Mouse (Mus musculus) fat pad, adult 2 months (tissue): ENCODE measurements around the gene Slc17a8.
"Not testable (repeated sequence)": the region's sequence is repeated elsewhere in the genome, so short reads cannot be mapped to it uniquely, and the experiment has no call there.

Experiments
- DNase-seq: peaks from one replicate; pipeline ENCODE4 v3.0.0-alpha.2; 2011; ENCODE audit warnings: low read depth, low spot score; ENCODE audit errors: extremely low read depth

Gene Slc17a8

GRCm38 (mm10) chr10:89592797-89593196, 28.3 kb downstream of the Slc17a8 start:
- DNase-seq: no peak

DNA sequence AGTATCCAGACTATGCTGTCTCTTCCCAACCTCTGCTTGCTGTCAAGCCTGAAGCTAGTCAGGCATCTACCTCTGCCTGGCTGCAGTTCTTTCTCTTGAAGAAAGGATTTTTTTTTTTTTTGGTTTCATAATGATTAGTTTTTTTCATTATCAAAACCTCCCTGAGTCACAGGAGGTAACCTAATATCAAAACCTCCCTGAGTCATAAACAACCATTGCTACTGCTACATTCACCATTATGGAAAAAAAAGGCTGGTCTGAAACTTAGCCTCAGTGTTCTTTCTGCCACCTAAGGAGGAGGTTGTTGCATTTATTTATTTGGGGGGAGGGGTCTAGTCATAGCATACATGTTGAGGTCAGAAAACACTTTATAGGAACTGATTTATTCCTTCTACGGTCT, 31.2 kb downstream of the Slc17a8 start:
- DNase-seq: no peak

DNA sequence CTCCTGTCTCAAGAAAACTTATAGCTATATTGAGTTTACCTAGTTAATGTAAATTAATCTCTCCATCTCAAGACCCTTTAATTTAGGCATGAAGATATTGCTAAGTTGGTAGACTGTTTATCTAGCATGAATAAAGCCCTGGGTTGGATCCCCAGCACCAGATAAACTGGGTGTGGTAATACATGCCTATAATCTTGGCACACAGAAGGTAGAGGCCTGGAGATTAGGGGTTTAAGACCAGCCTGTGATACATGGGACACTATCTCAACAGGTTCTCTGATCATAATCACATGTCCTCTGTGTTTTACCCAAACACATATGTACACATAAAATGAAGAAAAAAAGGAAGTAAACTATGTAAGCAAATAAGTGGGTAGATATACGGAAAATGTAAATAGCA, 32.3 kb downstream of the Slc17a8 start:
- DNase-seq: no peak

DNA sequence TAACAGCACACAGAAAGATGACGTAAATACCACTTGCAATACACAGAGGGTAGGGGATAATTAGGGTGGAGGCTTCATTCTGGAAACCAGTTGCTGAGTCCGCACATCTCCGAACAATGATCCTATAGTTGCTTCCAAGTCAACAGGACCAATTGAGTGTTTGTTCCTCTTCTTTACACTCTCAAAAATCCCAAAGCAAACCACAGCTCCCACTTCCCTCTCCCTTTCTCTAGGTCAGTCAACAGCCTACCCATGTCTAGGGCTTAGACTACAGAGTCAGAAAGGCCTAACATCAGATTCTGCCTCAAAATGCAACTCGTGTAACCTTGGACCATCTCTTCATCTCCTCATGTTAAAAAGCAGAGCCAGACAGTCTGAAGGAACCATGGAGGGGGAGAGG, 36.3 kb downstream of the Slc17a8 start:
- no peak for DNase-seq

DNA sequence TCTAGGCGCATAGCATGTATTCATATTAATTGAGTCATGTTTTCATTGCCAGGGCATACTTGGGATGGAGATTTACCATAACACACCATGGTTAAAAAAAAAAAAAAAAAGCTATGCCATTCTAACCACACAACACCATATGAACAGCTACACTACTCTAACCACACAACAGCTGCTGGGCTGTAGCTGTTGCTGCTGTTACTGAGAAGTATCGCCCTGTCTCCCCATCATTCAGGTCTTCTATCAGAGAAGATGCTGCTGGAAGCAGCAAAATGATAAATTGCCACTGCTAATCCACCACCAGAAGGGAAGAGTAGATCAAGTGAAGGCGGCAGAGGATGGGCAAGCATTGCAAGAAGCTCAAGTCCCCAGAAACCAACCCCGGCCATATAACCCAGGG, 42.3 kb downstream of the Slc17a8 start:
- DNase-seq: no peak

DNA sequence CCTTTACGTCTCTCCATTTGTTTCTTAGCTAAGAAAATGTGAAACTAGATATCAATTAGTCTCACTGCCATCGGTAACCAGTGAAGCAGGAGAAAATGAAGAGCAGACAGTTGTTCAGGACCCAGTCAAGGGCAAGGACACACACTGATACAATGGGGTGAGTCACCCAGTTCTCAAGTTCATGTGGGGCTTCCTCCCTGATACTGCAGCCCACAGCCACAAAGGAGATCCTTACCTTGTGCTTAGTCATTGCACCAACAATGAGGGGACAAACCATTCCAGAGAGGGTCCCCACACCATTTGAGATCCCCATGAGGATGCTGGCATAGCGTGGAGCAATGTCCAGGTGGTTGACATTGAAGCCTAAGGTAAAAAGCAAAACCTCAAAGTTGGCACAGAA, 43.4 kb downstream of the Slc17a8 start:
- DNase-seq: no peak

DNA sequence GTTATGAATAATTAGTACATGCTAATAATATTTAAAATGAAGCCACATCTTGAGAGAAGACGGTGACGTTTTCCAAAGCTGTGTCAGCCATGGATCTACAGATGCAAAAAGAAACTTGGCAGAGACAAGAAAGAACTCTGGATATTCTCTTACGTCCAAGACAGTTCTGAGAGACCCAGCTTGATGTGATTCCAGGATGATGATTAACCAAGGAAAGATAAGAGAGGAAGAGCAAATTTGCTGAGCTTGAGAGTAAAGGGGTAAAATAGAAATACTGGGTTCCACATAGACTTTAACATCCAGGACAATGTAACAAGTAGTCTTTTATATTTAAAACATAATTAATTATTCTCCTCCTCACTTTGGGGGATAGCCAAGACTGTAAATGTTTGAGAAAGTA, 47.6 kb downstream of the Slc17a8 start:
- no peak for DNase-seq

DNA sequence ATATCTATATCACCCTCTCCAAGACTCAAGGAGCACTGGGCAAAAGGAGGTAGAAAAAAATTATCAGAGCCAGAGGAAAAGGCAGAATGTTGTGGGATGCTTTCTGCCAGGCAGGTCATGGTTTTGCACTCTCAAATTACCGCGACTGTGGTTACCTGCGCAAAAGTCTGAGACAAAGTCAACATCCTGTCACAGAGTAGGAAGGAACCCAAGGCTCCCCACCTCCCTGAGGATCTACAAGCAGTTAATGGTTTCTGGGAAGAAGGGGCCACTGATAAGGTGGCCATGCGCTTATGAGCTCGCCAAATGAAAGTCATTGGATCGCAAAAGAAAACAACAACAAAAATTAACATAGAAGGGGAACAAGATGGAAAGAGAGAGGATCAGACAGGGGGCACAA, 48.1 kb downstream of the Slc17a8 start:
- DNase-seq: no peak

DNA sequence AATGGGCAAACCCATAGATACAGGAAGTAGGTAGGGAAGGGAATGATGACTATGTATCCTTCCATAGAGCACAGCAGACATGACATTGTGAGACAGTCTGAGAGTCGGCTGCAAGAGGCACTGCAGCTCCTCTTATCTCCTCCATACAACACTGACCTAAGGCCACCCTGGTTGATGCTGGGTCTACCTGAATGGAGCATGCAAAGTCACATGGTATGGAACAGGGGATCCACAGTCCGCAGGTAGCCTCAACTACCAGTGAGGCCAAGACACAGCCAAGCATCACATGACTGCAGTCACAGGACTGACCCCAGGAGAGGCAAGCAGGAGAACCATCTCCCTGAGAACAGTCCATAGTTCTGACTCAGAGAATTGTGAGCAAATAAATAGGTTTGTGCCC, 53.7 kb downstream of the Slc17a8 start:
- DNase-seq: no peak

DNA sequence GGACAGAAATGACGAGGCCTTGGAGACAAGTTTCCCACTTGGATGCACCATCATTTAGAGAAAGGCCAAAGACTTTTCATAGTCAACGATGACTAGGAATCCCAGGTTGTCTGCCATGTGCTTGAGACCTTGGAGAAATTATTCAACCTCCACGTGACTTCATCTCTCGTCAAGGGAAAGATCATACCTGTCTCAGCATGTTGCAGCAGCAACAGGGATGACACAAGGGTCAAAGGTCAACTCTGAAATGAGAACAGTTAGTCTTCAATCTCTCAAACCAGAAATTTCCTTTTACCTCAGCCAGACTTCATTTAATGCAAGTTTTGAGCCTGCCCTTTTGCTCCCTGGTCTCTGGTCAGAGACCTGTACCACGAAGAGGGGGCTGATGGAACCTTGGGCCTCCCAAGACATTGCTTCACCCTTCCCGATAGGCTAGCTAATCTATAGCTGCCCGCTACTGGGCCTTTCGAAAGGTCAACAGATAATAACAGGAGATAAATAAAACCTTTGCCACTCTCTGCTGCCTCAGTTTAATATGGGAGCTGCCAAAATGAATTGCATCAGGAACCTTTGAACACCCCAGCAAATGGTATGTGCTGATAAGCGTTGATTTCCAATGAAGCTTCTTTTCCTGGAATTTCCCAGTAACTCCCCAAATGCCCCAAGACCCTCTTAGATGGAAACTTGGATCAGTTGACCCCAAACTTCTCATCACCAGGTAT, 55.6 kb downstream of the Slc17a8 start:
- DNase-seq: no peak

- DNase-seq: no peak
Measured at GRCm38 (mm10) chr10:89562113-89562512, 58.9 kb downstream of the Slc17a8 start.

- no peak for DNase-seq
Measured at GRCm38 (mm10) chr10:89559351-89559750, 61.7 kb downstream of the Slc17a8 start.

- not testable (repeated sequence) for DNase-seq
Measured at GRCm38 (mm10) chr10:89554885-89555284, 66.2 kb downstream of the Slc17a8 start.

GRCm38 (mm10) chr10:89553855-89554254, 67.2 kb downstream of the Slc17a8 start:
- not testable (repeated sequence) for DNase-seq

DNA sequence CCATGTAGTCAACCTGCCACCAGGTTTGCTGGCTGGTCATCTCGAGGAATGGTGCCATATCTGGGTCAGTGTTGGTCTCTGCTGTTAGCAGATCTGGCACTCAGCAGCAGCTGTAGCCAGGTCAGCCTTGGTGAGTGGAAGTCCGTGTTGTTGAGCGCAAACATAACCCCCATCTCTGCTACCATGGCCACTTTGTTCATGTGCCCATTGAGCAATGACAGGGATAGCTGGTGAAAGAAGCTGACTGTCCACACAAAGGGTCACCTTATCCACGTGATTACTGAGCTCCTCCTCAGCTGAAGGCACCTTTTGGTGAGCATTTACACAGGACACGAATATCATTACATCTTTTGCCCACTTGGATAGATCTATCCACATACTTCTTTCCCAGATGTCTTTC, 68.0 kb downstream of the Slc17a8 start:
- DNase-seq: no peak

GRCm38 (mm10) chr10:89551657-89552056, 69.4 kb downstream of the Slc17a8 start:
- no peak for DNase-seq

DNA sequence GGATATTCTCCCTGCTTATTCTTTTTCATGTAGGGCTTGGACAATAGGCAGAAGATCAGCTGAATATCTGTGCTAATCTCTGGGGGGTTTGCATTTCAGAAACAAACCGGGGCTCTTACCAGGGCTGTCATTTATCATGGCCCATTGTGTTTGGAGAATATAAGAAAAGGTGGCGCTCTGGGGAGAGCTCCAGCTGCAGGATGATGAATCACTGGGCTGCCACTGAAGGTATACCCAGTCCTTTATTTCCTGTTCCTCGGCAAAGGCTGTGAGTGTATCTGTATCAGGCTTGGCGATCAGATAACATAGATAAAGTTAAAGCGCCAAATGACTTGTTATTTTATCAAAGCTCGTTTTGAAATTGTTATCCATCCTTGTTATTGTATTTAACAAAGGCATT, 73.0 kb downstream of the Slc17a8 start:
- no peak for DNase-seq

DNA sequence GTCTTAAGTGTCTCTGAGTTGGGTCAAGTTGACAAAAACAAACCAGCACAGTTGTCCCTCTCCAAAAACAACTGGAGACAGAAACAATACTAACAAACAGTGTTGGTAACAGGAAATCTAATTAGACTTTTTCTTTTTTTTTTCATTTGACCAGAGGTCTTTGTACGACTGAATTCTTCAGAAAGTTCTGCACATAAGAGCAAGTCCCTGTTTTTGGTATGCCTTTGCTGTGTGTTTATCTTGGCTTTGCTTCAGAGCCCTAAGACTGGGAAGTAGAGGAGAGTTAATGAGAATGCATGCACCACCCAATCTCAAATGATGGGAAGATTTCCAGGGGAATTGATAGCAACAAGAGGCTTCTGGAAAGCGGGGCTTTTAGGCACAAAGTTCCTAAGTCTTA, 74.1 kb downstream of the Slc17a8 start:
- no peak for DNase-seq

DNA sequence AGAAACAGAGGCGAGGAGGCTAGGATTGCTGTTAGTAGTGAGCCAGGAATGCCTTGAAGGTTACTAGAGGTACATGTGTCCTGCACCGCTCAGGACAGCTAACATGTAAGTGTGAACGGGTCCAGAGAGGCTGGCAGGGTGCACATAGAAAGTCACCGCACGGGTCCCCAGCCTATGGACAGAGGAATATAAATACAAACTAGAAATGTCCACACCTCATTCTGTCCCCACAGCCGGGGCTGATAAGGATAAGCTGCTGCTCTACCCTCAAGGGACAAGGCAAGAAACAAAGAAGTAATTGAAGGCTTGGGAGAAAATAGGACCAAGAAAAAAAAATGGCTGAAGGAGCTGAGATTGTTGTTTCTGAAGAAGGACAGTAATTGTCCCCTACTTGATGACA, 77.2 kb downstream of the Slc17a8 start:
- DNase-seq: no peak

DNA sequence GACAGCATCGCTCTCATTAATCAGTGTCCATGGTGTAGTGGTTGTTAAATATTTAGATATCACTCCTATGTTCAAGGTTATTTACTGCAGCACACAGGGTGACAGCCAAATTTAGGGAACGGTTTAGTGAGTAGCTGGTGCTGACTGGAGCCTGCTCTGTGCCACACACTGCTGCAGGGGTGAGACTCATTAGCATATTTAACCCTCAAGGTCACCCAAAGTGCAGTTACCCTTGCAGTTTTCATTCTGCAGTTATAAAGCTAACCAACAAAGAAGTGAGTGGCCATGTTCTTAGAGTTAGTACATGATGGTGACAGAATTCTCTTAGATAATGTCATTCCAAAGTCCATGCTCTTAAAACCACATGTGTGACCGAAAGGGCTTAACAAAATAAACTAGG, 78.7 kb downstream of the Slc17a8 start:
- DNase-seq: no peak

DNA sequence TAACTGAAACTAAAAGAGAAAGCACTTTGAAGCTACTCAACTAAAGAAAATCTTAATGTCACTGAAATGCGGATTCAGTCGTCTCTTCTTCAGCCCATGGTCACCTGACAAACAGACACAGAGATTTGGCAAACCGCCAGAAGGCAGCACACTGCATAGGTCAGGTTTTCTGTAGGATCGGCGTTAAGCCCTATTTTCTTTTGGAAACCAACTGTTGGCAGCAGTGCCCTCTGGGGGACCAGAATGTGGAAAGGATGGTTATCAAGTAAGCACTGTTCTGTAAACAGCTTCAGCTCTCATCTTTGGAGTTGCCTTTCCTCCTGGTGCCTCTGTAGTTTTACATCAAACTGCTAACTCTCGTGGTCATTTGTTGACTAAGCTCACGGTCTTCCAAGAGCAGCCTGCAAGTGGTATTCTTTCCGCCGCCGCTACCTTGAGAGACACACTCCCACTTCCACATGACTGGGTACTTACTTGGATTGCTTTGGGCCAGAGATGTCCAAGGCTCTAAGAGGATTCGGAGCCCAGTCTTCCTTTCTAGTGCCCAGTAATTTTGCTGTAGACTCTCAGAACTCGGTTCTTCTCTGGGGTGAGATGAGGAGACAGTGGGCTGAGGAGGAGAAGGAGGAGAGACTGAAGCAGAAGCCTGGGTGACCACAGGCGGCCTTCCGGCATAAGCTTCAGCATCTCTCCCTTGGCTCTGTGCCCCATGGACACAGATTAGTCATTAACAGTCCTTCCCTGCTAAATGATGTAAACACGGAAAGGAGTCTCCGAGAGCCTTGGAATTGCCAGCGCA, 87.9 kb downstream of the Slc17a8 start, which contains the start of gene Nr1h4:
Gene Nr1h4 (minus strand): TSS at position 657 of the 799 bp plus-strand sequence.
- no peak for DNase-seq

DNA sequence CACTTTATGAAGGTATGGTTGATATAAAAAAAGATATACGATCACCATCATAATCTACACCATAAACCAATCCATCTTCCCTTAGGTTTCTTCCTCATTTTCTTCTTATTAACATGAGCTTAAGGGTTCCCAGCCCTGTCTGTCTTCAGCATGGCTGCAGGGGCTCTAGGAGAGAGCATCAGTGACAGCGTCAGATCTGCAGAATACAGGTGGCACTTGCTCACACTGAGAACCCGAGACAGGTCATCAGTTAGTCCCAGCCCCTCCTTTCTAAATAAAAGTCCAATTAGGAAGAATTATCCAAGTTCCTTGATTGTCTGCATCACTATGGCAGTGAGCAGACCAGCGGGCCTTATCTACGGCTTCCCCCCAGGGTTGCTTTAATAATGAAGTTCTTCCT, 88.6 kb downstream of the Slc17a8 start:
- no peak for DNase-seq
